Mouse (Mus musculus) testis, adult 2 months (tissue): ENCODE data around the gene Cdk5rap3.

Experiments used
- CTCF ChIP-seq: fragments of 200-500 bp; IDR thresholded peaks from 2 replicates; pipeline ENCODE4 v1.5.1; 2012; ENCODE audit warnings: low read depth, mild to moderate bottlenecking, inconsistent platforms, low read length, moderate library complexity; ENCODE audit not compliant: control insufficient read depth, insufficient read depth, insufficient replicate concordance
- POLR2A ChIP-seq: fragments of 200-500 bp; IDR thresholded peaks from 2 replicates; pipeline ENCODE4 v1.6.1; 2012; ENCODE audit warnings: low read depth, mild to moderate bottlenecking, inconsistent platforms, low read length, moderate library complexity; ENCODE audit not compliant: control insufficient read depth

DNA sequence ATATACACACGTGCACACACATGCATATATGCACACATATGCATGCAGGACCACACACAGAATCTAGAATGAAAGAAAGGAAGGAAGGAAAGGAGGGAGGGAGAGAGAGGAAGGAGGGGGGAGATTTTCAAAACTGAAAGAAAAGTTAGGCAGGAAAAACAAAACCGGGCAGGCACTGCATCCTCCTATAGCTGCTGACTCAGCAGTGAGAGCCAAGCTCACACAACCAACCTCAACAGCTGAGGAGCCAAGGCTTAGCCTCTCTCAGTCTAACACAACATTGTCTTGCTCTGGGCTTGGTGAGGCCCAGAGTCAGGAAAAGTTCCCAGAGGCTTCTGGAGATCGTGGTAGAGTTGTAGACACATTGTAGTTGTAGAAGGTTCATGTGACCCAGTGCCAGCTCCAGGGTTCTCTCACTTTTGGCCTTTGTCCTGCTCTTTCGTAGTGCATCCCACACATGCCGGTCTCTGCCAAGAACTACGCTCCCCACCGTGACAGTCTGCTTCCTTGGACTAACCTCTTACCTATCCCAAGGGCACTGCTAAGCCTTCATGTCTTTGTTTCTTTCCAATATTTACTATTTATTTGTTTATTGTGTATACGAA lies 29.3 kb downstream of the Cdk5rap3 start:
- TF ChIP-seq CTCF (no peak), POLR2A (no peak)
